Mouse (Mus musculus) C2C12 (cell line): ENCODE results near the gene Ptpn14.

Experiments used
- CTCF ChIP-seq: IDR thresholded peaks from one replicate; pipeline ENCODE4 v1.5.1; 2011; ENCODE audit not compliant: control insufficient read depth, insufficient read depth, insufficient read length
- USF1 ChIP-seq: IDR thresholded peaks from one replicate; pipeline ENCODE4 v1.6.1; 2011; ENCODE audit warnings: low read depth, mild to moderate bottlenecking, control low read depth, moderate library complexity

DNA sequence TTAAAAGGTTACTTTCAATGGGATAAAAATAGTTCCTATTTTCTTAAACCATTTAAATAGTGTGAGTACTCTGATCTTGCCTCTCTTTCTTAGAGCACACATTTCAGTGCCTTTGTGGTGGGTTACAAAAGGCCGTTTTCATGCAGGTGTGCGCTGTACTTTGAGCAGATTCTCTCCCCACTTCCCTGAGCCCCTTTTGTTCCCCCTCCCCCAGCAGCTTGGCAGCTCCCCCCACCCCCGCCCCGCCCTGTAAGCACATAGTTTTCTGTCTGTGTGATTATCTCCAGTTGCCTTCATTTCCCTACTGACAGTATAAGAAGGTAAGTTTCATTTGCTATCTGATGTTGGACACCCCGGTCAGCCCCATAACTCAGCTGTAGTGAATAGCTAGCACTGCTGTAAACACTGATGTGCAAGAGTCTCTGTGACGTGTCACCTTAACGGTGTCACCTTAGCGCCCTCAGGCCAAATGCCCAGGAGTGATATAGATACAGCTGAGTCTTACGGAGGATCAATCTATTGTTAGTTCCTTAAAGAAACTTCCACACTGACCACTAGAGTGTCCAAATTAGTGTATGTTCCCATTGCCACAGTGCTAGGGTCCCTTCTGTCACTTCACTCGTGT, 53.8 kb downstream of the Ptpn14 start:
- TF ChIP-seq CTCF = no peak
- no peak for TF ChIP-seq USF1
